Mouse (Mus musculus) embryonic facial prominence, embryonic 10.5 days (tissue): ENCODE results near the gene Ipmk. TPM values are rescaled to one million over a fixed set of nuclear protein-coding genes. Genes with fewer than 3 reads are reported as not detected.

Experiments used
- DNase-seq: peaks from one replicate; pipeline ENCODE4 v3.0.0-alpha.2; 2017; ENCODE audit warnings: low spot score
- H3K27ac ChIP-seq: fragments of 300-500 bp; sonication (generic); replicated peaks from 2 replicates; pipeline ENCODE4 v1.5.1; 2016; ENCODE audit warnings: mild to moderate bottlenecking
- H3K27me3 ChIP-seq: fragments of 300-500 bp; sonication (generic); replicated peaks from 2 replicates; pipeline ENCODE4 v1.6.1; 2016; ENCODE audit warnings: low read depth, mild to moderate bottlenecking; ENCODE audit not compliant: poor library complexity, severe bottlenecking
- H3K36me3 ChIP-seq: fragments of 300-500 bp; sonication (generic); replicated peaks from 2 replicates; pipeline ENCODE4 v1.6.1; 2016; ENCODE audit warnings: mild to moderate bottlenecking, moderate library complexity
- H3K4me1 ChIP-seq: fragments of 300-500 bp; sonication (generic); 2 replicates; pipeline ENCODE4 v1.6.1; 2016
- H3K4me3 ChIP-seq: fragments of 300-500 bp; sonication (generic); 2 replicates; pipeline ENCODE4 v1.5.1; 2016; ENCODE audit warnings: mild to moderate bottlenecking, moderate library complexity
- H3K9me3 ChIP-seq: fragments of 300-500 bp; sonication (generic); 2 replicates; pipeline ENCODE4 v1.6.1; 2016; ENCODE audit warnings: mild to moderate bottlenecking
- WGBS: fragments of 180-500 bp; shearing (Covaris S2); methylation state at CpG from one replicate; pipeline ENCODE4 v1.1.7; 2016; 5-methylcytosine and 5-hydroxymethylcytosine counted together
- polyA plus RNA-seq: library from polyadenylated mRNA; unstranded; fragments of >200 nt; fragmentation: Nextera tagmentation; extraction: Ambion mirVana; gene quantifications from 2 replicates; pipeline ENCODE4 v1.2.1, GENCODE M21; 2016

Gene Ipmk
- polyA plus RNA-seq, 1 experiment from 2014 or later, result 16.9 TPM

DNA sequence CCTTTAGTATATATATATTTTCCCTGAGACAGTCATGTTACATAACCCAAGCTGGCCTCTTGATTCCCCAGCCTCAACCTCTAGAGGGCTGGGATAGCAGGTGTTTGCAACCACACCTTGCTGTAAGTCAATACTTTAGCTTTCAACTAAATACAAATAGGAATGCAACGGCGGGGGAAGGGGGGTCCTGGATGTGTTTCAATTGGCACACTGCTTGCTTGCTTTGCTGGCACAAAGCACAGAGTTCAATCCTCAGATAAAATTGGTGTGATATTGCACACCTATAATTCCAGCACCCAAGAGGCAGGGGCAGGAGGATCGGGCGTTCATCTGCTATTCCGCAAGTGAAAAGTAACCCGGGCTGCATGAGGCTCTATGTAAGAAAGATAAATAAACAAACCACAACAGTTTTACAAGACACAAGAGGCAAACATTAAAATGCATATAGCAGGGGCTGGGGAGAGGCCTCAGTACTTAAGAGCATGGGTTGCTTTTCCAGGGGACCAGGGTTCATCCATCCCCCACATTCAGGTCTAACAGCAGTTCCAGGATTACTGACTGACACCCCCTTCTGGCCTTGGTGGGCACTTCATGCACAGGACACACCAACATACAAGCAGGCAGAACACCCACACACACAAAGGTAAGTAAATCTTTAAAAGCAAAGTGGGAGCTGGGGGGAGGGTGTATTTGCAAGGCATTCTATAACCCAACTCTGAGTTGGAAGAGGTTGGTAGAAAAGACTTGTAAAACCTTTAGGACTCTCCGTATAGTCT, 5.3 kb upstream of the Ipmk start:
- Histone ChIP-seq H3K27me3 (no peaks in the 10 kb centered on the region), H3K27ac (no peak overlapping the region), H3K4me1 (peaks cover 35% of the 10 kb centered on the region), H3K9me3 (no peaks in the 10 kb centered on the region), H3K36me3 (no peaks in the 10 kb centered on the region), H3K4me3 (no peak overlapping the region)
- no peak for DNase-seq
- 88% methylated on average over 7 of the region's 7 CpGs for whole genome bisulfite sequencing

GRCm38 (mm10) chr10:71343130-71343529, 4.4 kb upstream of the Ipmk start:
- Histone ChIP-seq H3K36me3 (no peaks in the 10 kb centered on the region), H3K4me3 (no peak overlapping the region), H3K4me1 (peaks cover 39% of the 10 kb centered on the region), H3K27ac (no peak overlapping the region), H3K9me3 (no peaks in the 10 kb centered on the region), H3K27me3 (no peaks in the 10 kb centered on the region)
- 81% methylated on average over 3 of the region's 3 CpGs for WGBS
- no peak for DNase-seq

GRCm38 (mm10) chr10:71343567-71344265, 3.8 kb upstream of the Ipmk start:
- Histone ChIP-seq H3K9me3 (no peaks in the 10 kb centered on the region), H3K4me3 (peak overlapping the region; percentile 82), H3K36me3 (no peaks in the 10 kb centered on the region), H3K27me3 (no peaks in the 10 kb centered on the region), H3K27ac (peak overlapping the region; percentile 35; the same call in 1 of the 2 replicates), H3K4me1 (peaks cover 44% of the 10 kb centered on the region)
- 26% methylated on average over 14 of the region's 14 CpGs for WGBS
- no peak for DNase-seq

DNA sequence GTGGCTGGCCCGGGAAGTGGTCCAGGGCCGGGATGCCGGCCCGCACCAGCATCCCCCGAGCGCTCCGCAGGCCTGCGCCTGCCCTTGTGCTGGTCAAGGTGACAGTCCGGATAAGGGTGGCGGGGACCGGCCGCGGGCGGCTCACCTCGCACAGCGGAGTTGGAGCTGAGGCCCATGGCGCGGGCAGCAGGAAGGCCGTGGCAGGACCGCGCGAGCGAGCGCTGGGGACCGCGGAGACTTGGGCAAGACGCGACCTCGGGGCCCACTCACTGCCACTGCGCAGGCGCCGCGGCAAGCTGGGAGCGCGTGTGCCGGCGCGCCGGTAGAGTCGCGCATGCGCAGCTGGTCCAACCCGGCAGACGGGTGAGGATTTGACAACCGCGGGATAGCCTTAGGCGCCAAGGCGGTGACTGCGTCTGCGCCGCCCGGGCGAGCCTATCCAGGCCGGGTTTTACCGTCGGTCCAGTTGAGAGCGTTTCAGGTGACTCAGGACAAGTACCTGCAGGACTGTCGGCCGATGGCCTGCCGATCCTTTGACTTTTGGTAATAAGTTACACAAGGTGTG, 2.9 kb upstream of the Ipmk start, which contains the start of gene Cisd1:
Gene Cisd1, minus strand, starts transcription at position 376 of the 565 bp plus-strand sequence.
- Histone ChIP-seq H3K9me3 (no peaks in the 10 kb centered on the region), H3K27me3 (no peaks in the 10 kb centered on the region), H3K36me3 (no peaks in the 10 kb centered on the region), H3K4me3 (peak within 1 kb of the TSS; percentile 82), H3K4me1 (peaks cover 48% of the 10 kb centered on the region), H3K27ac (peak within 1 kb of the TSS; percentile 93)
- DNase-seq, result peak; percentile 96
- under 1% methylated on average over 60 of the region's 60 CpGs for WGBS

GRCm38 (mm10) chr10:71346106-71346505, 1.5 kb upstream of the Ipmk start:
- Histone ChIP-seq H3K4me3 (no peak overlapping the region), H3K4me1 (peaks cover 52% of the 10 kb centered on the region), H3K9me3 (no peaks in the 10 kb centered on the region), H3K36me3 (peaks cover 6% of the 10 kb centered on the region), H3K27me3 (no peaks in the 10 kb centered on the region), H3K27ac (no peak overlapping the region)
- 42% methylated on average over 2 of the region's 2 CpGs for WGBS
- no peak for DNase-seq

- H3K27ac ChIP-seq, result peak overlapping the region; percentile 93
- H3K9me3 ChIP-seq, result no peaks in the 10 kb centered on the region
- DNase-seq, result no peak
- 12% methylated on average over 13 of the region's 13 CpGs for WGBS
- H3K27me3 ChIP-seq, result no peaks in the 10 kb centered on the region
- H3K36me3 ChIP-seq, result peaks cover 13% of the 10 kb centered on the region
- H3K4me3 ChIP-seq, result peak overlapping the region; percentile 80
- H3K4me1 ChIP-seq, result peaks cover 52% of the 10 kb centered on the region
These were observed 648 bp upstream of the Ipmk start for GRCm38 (mm10) chr10:71346722-71347508.

DNA sequence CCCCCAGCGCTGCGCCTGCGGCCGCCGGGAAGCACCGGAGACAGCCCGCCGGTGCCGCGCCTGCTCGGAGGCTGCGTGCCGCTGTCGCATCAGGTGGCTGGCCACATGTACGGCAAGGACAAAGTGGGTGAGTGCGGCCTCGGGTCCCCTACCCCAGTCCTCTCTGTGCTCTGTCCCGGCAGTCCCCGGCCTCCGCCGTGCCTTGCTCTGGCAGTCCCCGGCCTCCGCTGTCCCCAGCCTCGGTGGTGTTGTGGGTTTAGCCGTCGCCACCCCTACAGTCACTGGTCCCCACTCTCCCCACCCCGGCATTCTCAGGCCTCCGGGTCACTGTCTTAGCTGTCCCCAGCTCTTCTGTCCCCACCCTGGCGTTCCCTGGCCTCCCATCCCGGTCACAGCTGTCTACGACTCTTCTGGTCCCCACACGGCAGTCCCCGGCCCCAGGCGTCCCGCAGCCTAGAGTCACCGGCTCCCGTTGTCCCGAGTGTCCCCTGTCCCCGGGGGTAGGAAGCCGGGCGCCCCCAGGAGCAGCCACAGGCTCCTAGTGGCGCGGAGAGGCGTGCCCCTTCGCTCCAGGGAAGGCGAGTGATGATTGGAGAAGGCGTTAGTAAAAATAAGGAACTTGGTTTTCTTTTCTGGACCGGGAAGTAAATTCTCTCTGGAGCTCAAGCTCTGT, 537 bp downstream of the Ipmk start:
- Histone ChIP-seq H3K9me3 (no peaks in the 10 kb centered on the region), H3K27ac (peak overlapping the region; percentile 93), H3K4me3 (peak overlapping the region; percentile 80), H3K27me3 (no peaks in the 10 kb centered on the region), H3K36me3 (peaks cover 21% of the 10 kb centered on the region), H3K4me1 (peaks cover 51% of the 10 kb centered on the region)
- DNase-seq, result peak; percentile 66
- WGBS, result 1% methylated on average over 48 of the region's 48 CpGs

- Histone ChIP-seq H3K27me3 (no peaks in the 10 kb centered on the region), H3K9me3 (no peaks in the 10 kb centered on the region), H3K4me3 (peak overlapping the region; percentile 80), H3K4me1 (peaks cover 47% of the 10 kb centered on the region), H3K27ac (peak overlapping the region; percentile 93), H3K36me3 (peaks cover 25% of the 10 kb centered on the region)
- 32% methylated on average over 16 of the region's 16 CpGs for WGBS
- no peak for DNase-seq
These were observed 1.2 kb downstream of the Ipmk start for GRCm38 (mm10) chr10:71348637-71349280.

DNA sequence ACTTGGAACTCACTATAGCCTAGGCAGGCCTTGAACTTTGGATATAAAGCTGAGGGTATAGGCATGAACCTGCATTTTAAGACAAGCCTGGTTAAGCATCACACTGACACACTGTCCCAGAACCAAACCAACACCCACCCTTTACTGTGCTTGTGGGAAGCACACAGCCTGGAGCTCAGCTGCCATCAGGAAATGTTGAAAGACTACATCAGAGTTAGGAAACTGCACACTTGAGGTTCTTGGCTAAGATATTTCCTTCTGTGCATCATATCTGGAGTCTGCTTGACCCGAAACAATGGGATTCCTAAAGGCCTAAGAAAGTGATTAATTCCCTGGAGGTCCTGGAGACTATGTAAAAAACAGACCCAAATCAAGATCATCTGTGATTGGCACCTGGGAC, 1.7 kb downstream of the Ipmk start:
- no peak overlapping the region for H3K27ac ChIP-seq
- H3K9me3 ChIP-seq, result no peaks in the 10 kb centered on the region
- DNase-seq, result no peak
- no peaks in the 10 kb centered on the region for H3K27me3 ChIP-seq
- H3K4me1 ChIP-seq, result peaks cover 46% of the 10 kb centered on the region
- peaks cover 27% of the 10 kb centered on the region for H3K36me3 ChIP-seq
- 89% methylated on average over 1 of the region's 1 CpGs for WGBS
- peak overlapping the region; percentile 80; the same call in 1 of the 2 replicates for H3K4me3 ChIP-seq

- Histone ChIP-seq H3K4me1 (peaks cover 41% of the 10 kb centered on the region), H3K9me3 (no peaks in the 10 kb centered on the region), H3K36me3 (peaks cover 27% of the 10 kb centered on the region), H3K27ac (no peak overlapping the region), H3K4me3 (no peak overlapping the region), H3K27me3 (no peaks in the 10 kb centered on the region)
- no peak for DNase-seq
- WGBS, result 93% methylated on average over 7 of the region's 7 CpGs
These were observed 3.7 kb downstream of the Ipmk start for GRCm38 (mm10) chr10:71351301-71351700.

GRCm38 (mm10) chr10:71353850-71354249, 6.3 kb downstream of the Ipmk start:
- H3K4me1 ChIP-seq, result peaks cover 24% of the 10 kb centered on the region
- H3K36me3 ChIP-seq, result peaks cover 27% of the 10 kb centered on the region
- no peaks in the 10 kb centered on the region for H3K27me3 ChIP-seq
- H3K27ac ChIP-seq, result no peak overlapping the region
- 81% methylated on average over 9 of the region's 9 CpGs for whole genome bisulfite sequencing
- no peak for DNase-seq
- no peak overlapping the region for H3K4me3 ChIP-seq
- H3K9me3 ChIP-seq, result no peaks in the 10 kb centered on the region
